Mouse (Mus musculus) liver, adult 2 months (tissue): ENCODE results near the gene Ccdc110.

ENCODE experiments used
- CTCF ChIP-seq: fragments of 200-500 bp; IDR thresholded peaks from 2 replicates; pipeline ENCODE4 v1.5.1; 2011; ENCODE audit warnings: low read depth, low read length, control low read depth
- POLR2A ChIP-seq: fragments of 200-500 bp; IDR thresholded peaks from 2 replicates; pipeline ENCODE4 v1.6.1; 2011; ENCODE audit warnings: low read length, control low read depth; ENCODE audit not compliant: insufficient read depth; ENCODE audit errors: extremely low read depth

DNA sequence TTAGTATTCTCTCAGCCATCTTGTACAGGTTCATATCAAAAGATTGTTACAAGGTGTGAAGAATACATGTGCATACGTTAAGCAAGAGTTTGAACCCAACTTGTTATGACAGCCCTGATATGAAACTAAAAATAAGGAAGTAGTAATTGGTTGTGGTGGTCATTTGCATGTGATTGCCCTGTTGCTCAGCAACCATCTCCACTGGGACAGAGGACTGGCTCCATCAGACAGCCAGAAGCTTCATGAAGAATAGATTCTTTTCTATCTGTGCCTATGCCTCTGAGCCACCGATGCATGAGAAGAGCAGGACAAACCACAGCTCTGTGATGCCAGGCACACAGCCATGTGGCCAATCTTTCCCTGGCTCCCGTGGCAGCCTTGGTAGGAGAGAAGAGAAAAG lies 34.6 kb upstream of the Ccdc110 start:
- TF ChIP-seq POLR2A: no peak
- TF ChIP-seq CTCF: no peak
